Comparison of ENCODE assay signal across 9 mouse cellular contexts in genomic region chr5:112227898-112228239, GRCm38 (mm10). TPM values are rescaled to one million over a fixed set of nuclear protein-coding genes. Genes with fewer than 3 reads are reported as not detected.
DNase-seq lines count a peak whose midpoint lies in the region; ATAC-seq and TF ChIP-seq lines count a peak whose summit lies in the region.
"Had no signal": no experiment of that assay in that cellular context is flagged by ENCODE, and none has a peak within 500 bp of the region (broad histone marks: within the 10 kb centered on the region; RNA-seq: fewer than 3 reads in every experiment).

No protein-coding gene starts in this region.

- peak overlapping the region; percentile 77 for H3K4me2 ChIP-seq in forebrain, embryonic 11.5 days (ENCODE audit: low read depth, low read length, severe bottlenecking)
- peak overlapping the region; percentile 46 for H3K4me2 ChIP-seq in intestine, embryonic 16.5 days (ENCODE audit: low read depth, low read length)
- H3K4me2 ChIP-seq in neural tube, embryonic 14.5 days (ENCODE audit: low read depth, low read length), result peak overlapping the region; percentile 94

- H3K9me3 ChIP-seq in forebrain, embryonic 11.5 days (ENCODE audit: control insufficient read depth, low read length), result no peaks in the 10 kb centered on the region; the same call in 1 of the 2 replicates
- no peaks in the 10 kb centered on the region for H3K9me3 ChIP-seq in intestine, embryonic 16.5 days (ENCODE audit: control insufficient read depth, low read length)
- no peaks in the 10 kb centered on the region for H3K9me3 ChIP-seq in neural tube, embryonic 14.5 days (ENCODE audit: control insufficient read depth, low read length)

- no peak for ATAC-seq in forebrain, embryonic 11.5 days (replicated peaks; ENCODE audit: low FRiP score)
- no peak for ATAC-seq in intestine, embryonic 16.5 days
- no peak for ATAC-seq in neural tube, embryonic 14.5 days (ENCODE audit: low read depth)
- ATAC-seq: liver, postnatal 0 days had no signal

- no peaks in the 10 kb centered on the region; the same call in 1 of the 2 replicates for H3K27me3 ChIP-seq in forebrain, embryonic 11.5 days (ENCODE audit: control insufficient read depth, insufficient read depth, low read length)
- peaks cover 45% of the 10 kb centered on the region for H3K27me3 ChIP-seq in intestine, embryonic 16.5 days (replicated peaks; ENCODE audit: control insufficient read depth, insufficient read depth, low read length)
- H3K27me3 ChIP-seq in neural tube, embryonic 14.5 days (ENCODE audit: control insufficient read depth, insufficient read depth, low read length), result no peaks in the 10 kb centered on the region

- peaks cover 12% of the 10 kb centered on the region for H3K4me1 ChIP-seq in forebrain, embryonic 11.5 days (replicated peaks; ENCODE audit: control insufficient read depth, insufficient read depth, low read length)
- peaks cover 13% of the 10 kb centered on the region for H3K4me1 ChIP-seq in intestine, embryonic 16.5 days (ENCODE audit: control insufficient read depth, insufficient read depth, low read length)
- H3K4me1 ChIP-seq in neural tube, embryonic 14.5 days (ENCODE audit: control insufficient read depth, insufficient read depth, low read length), result peaks cover 25% of the 10 kb centered on the region

- DNase-seq in layer of hippocampus, adult 2 months (ENCODE audit: low spot score in 2 of 2), result no peak
- no peak for DNase-seq in layer of hippocampus, adult 9-11 months
- no peak for DNase-seq in forebrain, embryonic 11.5 days (ENCODE audit: low spot score)
- no peak for DNase-seq in frontal cortex, postnatal 14 days (ENCODE audit: low spot score in 2 of 2)
- DNase-seq in cerebellum, postnatal 25 days, result no peak
- DNase-seq in thymus, postnatal 36 days, result no peak
- DNase-seq: liver, postnatal 0 days had no signal

- H3K4me3 ChIP-seq in layer of hippocampus, adult 2 months, result peak overlapping the region; percentile 87
- peak overlapping the region; percentile 59 for H3K4me3 ChIP-seq in forebrain, embryonic 11.5 days (ENCODE audit: low read depth, low read length)
- peak overlapping the region; percentile 30 for H3K4me3 ChIP-seq in intestine, embryonic 16.5 days (ENCODE audit: low read length)
- peak overlapping the region; percentile 56 for H3K4me3 ChIP-seq in neural tube, embryonic 14.5 days (ENCODE audit: low read depth, low read length)

- peak overlapping the region; percentile 95 for H3K27ac ChIP-seq in layer of hippocampus, adult 2 months
- H3K27ac ChIP-seq in forebrain, embryonic 11.5 days (ENCODE audit: low read depth, low read length), result peak overlapping the region; percentile 95
- no peak overlapping the region for H3K27ac ChIP-seq in intestine, embryonic 16.5 days (ENCODE audit: low read length)
- peak overlapping the region; percentile 98 for H3K27ac ChIP-seq in neural tube, embryonic 14.5 days (ENCODE audit: low read depth, low read length)

- TF ChIP-seq CTCF in layer of hippocampus, adult 2 months (conservative IDR thresholded peaks at IDR 0.05), result no peak

- under 1% methylated on average over 13 of the region's 13 CpGs for WGBS in forebrain, embryonic 11.5 days
- WGBS in intestine, embryonic 16.5 days, result 3% methylated on average over 13 of the region's 13 CpGs
- 1% methylated on average over 13 of the region's 13 CpGs for WGBS in neural tube, embryonic 14.5 days

- H3K9ac ChIP-seq in forebrain, embryonic 11.5 days (ENCODE audit: low read length), result peak overlapping the region; percentile 83
- H3K9ac ChIP-seq in intestine, embryonic 16.5 days (ENCODE audit: low read depth, low read length), result 0 out of 2 replicates have a peak overlapping the region, but pooled peaks have one; percentile 21
- H3K9ac ChIP-seq in neural tube, embryonic 14.5 days (replicated peaks; ENCODE audit: low read depth, low read length), result peak overlapping the region; percentile 92
- H3K9ac ChIP-seq: liver, postnatal 0 days had no signal

- H3K36me3 ChIP-seq in forebrain, embryonic 11.5 days (ENCODE audit: control insufficient read depth, insufficient read depth, low read length), result peaks cover 8% of the 10 kb centered on the region
- no peaks in the 10 kb centered on the region for H3K36me3 ChIP-seq in intestine, embryonic 16.5 days (ENCODE audit: control insufficient read depth, insufficient read depth, low read length)
- peaks cover 3% of the 10 kb centered on the region; the same call in 1 of the 2 replicates for H3K36me3 ChIP-seq in neural tube, embryonic 14.5 days (ENCODE audit: control insufficient read depth, insufficient read depth, low read length)

RNA-seq across cellular contexts. Expression of gene Cryba4, which starts 24.4 kb away (rescaled TPM):
- 1 to 10 TPM; 1.0 to 1.5 TPM for total RNA-seq in layer of hippocampus, adult 2 months (2021)
- 0.48 and 1.1 TPM in 2 replicates for polyA plus RNA-seq in forebrain, embryonic 11.5 days (2014; fragmentation: Nextera tagmentation; extraction: Ambion mirVana)
- polyA plus RNA-seq in intestine, embryonic 16.5 days (2015; fragmentation: Nextera tagmentation; extraction: Ambion mirVana), result 1.3 and 1.5 TPM in 2 replicates
- 0.79 and 2.7 TPM in 2 replicates for polyA plus RNA-seq in neural tube, embryonic 14.5 days (2014; fragmentation: Nextera tagmentation; extraction: Ambion mirVana)

RNA-seq across cellular contexts. Expression of gene Crybb1, which starts 27.7 kb away (rescaled TPM):
- total RNA-seq in layer of hippocampus, adult 2 months (2021), result 1 to 10 TPM; 6.4 to 7.8 TPM
- polyA plus RNA-seq in forebrain, embryonic 11.5 days (2014; fragmentation: Nextera tagmentation; extraction: Ambion mirVana), result 0.48 and 0.73 TPM in 2 replicates
- 2.7 and 2.9 TPM in 2 replicates for polyA plus RNA-seq in intestine, embryonic 16.5 days (2015; fragmentation: Nextera tagmentation; extraction: Ambion mirVana)
- polyA plus RNA-seq in neural tube, embryonic 14.5 days (2014; fragmentation: Nextera tagmentation; extraction: Ambion mirVana), result 3.4 and 4.5 TPM in 2 replicates

RNA-seq across cellular contexts. Expression of gene Tpst2, which starts 48.6 kb away (rescaled TPM):
- total RNA-seq in layer of hippocampus, adult 2 months (2021), result 10 to 100 TPM; 45.3 to 45.4 TPM
- 30.9 and 34.3 TPM in 2 replicates for polyA plus RNA-seq in forebrain, embryonic 11.5 days (2014; fragmentation: Nextera tagmentation; extraction: Ambion mirVana)
- 47.4 and 52.0 TPM in 2 replicates for polyA plus RNA-seq in intestine, embryonic 16.5 days (2015; fragmentation: Nextera tagmentation; extraction: Ambion mirVana)
- 27.1 and 28.1 TPM in 2 replicates for polyA plus RNA-seq in neural tube, embryonic 14.5 days (2014; fragmentation: Nextera tagmentation; extraction: Ambion mirVana)

Comparison
In these comparisons a context has a peak if more than half of its experiments do, and no peak if none do; other contexts are left out.
1. H3K4me3 ChIP-seq: peak in every context shown above with its lines; median percentile 87 in layer of hippocampus, adult 2 months; 59 in forebrain, embryonic 11.5 days; 56 in neural tube, embryonic 14.5 days; 30 in intestine, embryonic 16.5 days.
2. H3K9ac ChIP-seq: peak in every context shown above with its lines; median percentile 92 in neural tube, embryonic 14.5 days; 83 in forebrain, embryonic 11.5 days; 21 in intestine, embryonic 16.5 days.